Mouse (Mus musculus) brain, embryonic 14.5 days (tissue): ENCODE data around the gene Twnk.
"Not testable (repeated sequence)": the region's sequence is repeated elsewhere in the genome, so short reads cannot be mapped to it uniquely, and the experiment has no call there.

ENCODE experiments used
- CTCF ChIP-seq: fragments of 200-500 bp; IDR thresholded peaks from 2 replicates; pipeline ENCODE4 v1.5.1; 2012; ENCODE audit warnings: inconsistent platforms, mild to moderate bottlenecking, moderate library complexity, borderline replicate concordance; ENCODE audit not compliant: insufficient read depth, insufficient read length; ENCODE audit errors: extremely low read depth
- POLR2A ChIP-seq: fragments of 200-500 bp; IDR thresholded peaks from 2 replicates; pipeline ENCODE4 v1.6.1; 2012; ENCODE audit warnings: mild to moderate bottlenecking, inconsistent platforms, borderline replicate concordance; ENCODE audit not compliant: poor library complexity, insufficient read depth, insufficient read length, severe bottlenecking; ENCODE audit errors: extremely low read depth

DNA sequence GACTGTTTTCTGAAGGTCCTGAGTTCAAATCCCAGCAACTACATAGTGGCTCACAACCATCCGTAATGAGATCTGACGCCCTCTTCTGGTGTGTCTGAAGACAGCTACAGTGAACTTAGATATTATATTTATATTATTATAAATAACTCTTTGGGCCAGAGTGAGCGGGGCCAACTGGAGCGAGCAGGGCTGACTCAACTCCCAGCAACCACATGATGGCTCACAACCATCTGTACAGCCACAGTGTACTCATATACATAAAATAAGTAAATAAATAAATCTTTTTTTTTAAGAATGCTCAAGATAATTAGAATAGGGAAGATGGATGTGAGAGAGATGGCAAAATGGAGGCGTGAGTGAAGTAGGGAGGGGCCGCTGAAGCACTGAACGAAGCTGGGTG, 32.7 kb downstream of the Twnk start:
- not testable (repeated sequence) for TF ChIP-seq CTCF, POLR2A
